Mouse (Mus musculus) thymus, postnatal 25 days (tissue): ENCODE results near the gene Spon2.

Experiments used
- DNase-seq: peaks from one replicate; pipeline ENCODE4 v3.0.0; 2022

Spon2 gene

GRCm38 (mm10) chr5:33214723-33215122 lies 3.5 kb downstream of the Spon2 start:
- no peak for DNase-seq

GRCm38 (mm10) chr5:33211254-33211653 lies 7.0 kb downstream of the Spon2 start:
- no peak for DNase-seq

GRCm38 (mm10) chr5:33210515-33210914 lies 7.7 kb downstream of the Spon2 start:
- no peak for DNase-seq

GRCm38 (mm10) chr5:33208533-33209245 lies 9.6 kb downstream of the Spon2 start:
- no peak for DNase-seq

- DNase-seq = no peak
Measured at GRCm38 (mm10) chr5:33207136-33207535, 11.1 kb downstream of the Spon2 start.

- DNase-seq = no peak
Measured at GRCm38 (mm10) chr5:33206328-33206727, 11.9 kb downstream of the Spon2 start.

GRCm38 (mm10) chr5:33204284-33204683 lies 14.0 kb downstream of the Spon2 start:
- DNase-seq = no peak

GRCm38 (mm10) chr5:33203691-33204242 lies 14.5 kb downstream of the Spon2 start:
- DNase-seq = peak; percentile 75

GRCm38 (mm10) chr5:33203171-33203565 lies 15.1 kb downstream of the Spon2 start:
- no peak for DNase-seq

GRCm38 (mm10) chr5:33202516-33203170 lies 15.6 kb downstream of the Spon2 start:
- DNase-seq = no peak

- DNase-seq = no peak
Measured at GRCm38 (mm10) chr5:33201697-33202096, 16.6 kb downstream of the Spon2 start.

- DNase-seq = no peak
Measured at GRCm38 (mm10) chr5:33200071-33200470, 18.2 kb downstream of the Spon2 start.

- DNase-seq = no peak
Measured at GRCm38 (mm10) chr5:33195246-33195852, 22.9 kb downstream of the Spon2 start.

- DNase-seq = no peak
Measured at GRCm38 (mm10) chr5:33193567-33193966, 24.7 kb downstream of the Spon2 start.
